Mouse (Mus musculus) liver, embryonic 14.5 days (tissue): ENCODE results near the gene Ldah.
A peak's percentile ranks its signal among the peaks of the same experiment; 100 is the strongest.

Source experiments
- CTCF ChIP-seq: IDR thresholded peaks from 2 replicates; pipeline ENCODE4 v1.5.1; 2016; ENCODE audit warnings: antibody characterized with exemption, low read depth, control low read depth
- EP300 ChIP-seq: IDR thresholded peaks from 2 replicates; pipeline ENCODE4 v1.6.1; 2016; ENCODE audit warnings: antibody characterized with exemption, low read depth

DNA sequence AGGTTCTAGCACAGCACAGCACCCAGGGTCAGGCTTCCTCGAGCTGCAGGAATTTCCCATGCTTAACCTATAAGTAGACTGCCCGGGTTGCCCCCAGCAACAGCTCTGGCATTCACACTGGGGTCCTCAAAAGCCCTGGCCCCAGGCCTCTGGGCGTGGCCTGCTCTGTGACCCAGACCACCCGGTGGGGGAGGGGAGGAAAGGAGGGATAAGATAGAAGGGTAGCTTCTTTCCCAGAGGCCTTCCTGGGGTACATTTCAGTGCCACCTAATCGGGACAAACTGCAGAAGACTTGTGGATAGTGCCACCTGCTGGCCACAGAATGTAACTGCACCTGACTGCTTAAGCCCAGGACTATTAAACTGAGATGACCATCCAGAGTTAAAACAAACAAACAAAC, 98.5 kb downstream of the Ldah start:
- TF ChIP-seq CTCF (peak; percentile 91), EP300 (no peak)
